Mouse (Mus musculus) brain, embryonic 18.5 days (tissue): ENCODE measurements around the gene Stag2.

ENCODE experiments used
- DNase-seq: peaks from one replicate; pipeline ENCODE4 v3.0.0-alpha.2; 2012; ENCODE audit warnings: low read depth, low spot score

Stag2 gene

GRCm38 (mm10) chrX:42148788-42149556, at the start of gene Stag2:
TSS of gene Stag2 (plus strand) at chrX:42149317.
- DNase-seq, result peak; percentile 69

GRCm38 (mm10) chrX:42107137-42107536, 42.0 kb upstream of the Stag2 start:
- no peak for DNase-seq

GRCm38 (mm10) chrX:42110585-42110984, 38.5 kb upstream of the Stag2 start:
- DNase-seq, result no peak

- DNase-seq, result no peak
Measured at GRCm38 (mm10) chrX:42119442-42120048, 29.6 kb upstream of the Stag2 start.

- DNase-seq, result no peak
Measured at GRCm38 (mm10) chrX:42124963-42125697, 24.0 kb upstream of the Stag2 start.

GRCm38 (mm10) chrX:42139882-42140281, 9.2 kb upstream of the Stag2 start:
- no peak for DNase-seq

GRCm38 (mm10) chrX:42142620-42143019, 6.5 kb upstream of the Stag2 start:
- DNase-seq, result no peak

GRCm38 (mm10) chrX:42143991-42144390, 5.1 kb upstream of the Stag2 start:
- no peak for DNase-seq

DNA sequence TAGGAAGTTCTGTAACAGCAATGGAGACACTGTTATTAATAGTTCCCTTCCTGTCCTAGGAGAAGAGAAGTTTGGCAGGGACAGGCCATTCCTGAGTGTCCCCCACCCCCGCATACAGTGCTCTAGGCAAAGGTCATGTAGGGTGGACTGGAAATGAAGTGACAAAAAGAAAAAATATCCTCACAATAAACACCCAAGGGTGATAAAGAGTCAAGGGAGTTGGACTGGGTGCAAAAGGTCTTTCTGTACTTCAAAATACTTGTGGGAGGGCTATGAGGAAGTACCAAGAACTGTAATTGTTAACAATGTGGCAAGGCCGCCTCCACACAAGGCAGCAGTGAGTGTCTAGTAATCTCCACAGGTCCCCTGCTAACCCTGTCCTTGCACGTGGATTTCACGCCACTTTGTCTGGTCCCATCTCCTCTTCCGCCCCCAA, 1.1 kb upstream of the Stag2 start:
- no peak for DNase-seq

DNA sequence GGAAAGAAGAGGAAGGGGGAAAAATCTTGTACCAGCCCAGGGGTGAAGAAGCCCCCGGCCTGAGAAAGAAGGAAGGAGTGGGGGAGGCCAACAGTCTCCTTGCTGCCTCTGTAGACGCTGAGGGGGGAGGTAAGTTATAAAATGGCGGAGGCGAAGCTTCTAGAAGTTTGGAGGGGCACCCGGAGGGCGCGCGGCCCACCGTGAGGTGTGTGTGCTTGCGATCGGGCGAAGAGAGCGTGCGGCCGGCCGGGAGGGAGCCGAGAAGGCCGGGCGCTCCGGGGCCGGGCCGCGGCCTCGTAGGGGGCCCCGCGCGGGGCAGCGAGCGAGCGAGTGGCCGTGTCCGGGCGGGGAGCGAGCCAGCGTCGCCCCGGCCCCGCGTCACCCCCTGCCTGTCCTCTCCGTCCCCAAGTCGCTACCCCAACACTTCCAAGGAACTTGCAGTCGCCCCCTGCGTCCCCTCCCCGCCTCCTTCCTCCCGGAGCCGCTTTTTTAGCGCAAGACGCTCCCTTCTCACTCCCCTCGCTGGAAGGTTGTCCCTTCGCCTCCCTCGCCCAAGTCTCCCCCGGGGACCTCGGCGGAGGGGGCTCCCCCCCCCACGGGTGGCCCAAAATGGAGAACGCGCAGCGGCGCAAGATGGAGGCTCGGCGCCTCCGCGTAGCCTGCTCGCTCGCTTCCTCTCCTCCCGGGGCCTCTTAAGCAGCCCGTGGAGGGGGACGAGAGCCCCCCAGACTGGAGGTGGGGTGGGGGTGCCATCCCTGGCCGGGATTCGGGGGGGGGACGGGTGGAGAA, 634 bp downstream of the Stag2 start:
- DNase-seq, result no peak

GRCm38 (mm10) chrX:42150346-42151023, 1.4 kb downstream of the Stag2 start:
- DNase-seq, result peak; percentile 73

GRCm38 (mm10) chrX:42151024-42151754, 2.1 kb downstream of the Stag2 start:
- no peak for DNase-seq

DNA sequence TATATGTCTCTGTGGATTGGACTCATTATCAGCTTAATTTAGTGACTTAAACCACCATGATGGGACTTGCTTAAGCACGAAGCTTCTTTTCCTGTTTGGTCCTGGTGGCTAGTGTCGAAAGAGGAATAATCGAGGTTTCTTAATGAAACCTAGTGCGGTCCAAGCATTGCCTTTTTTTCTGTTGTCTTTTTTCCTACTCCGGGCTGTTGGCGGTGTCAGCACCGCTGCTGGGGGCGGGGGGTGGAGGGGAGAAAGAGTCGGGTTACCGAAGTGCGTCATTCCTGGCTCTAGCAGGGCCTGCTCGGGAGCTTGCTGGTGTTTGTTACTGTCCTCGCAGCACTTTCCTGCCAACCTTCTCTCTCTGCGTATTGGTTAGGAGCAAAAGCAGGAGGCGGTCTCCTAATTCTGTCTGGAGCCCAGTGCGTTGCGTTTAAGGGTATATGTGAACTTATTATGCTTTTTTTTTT, 2.8 kb downstream of the Stag2 start:
- DNase-seq, result peak; percentile 51

- no peak for DNase-seq
Measured at GRCm38 (mm10) chrX:42153056-42153455, 3.9 kb downstream of the Stag2 start.

GRCm38 (mm10) chrX:42165455-42165854, 16.3 kb downstream of the Stag2 start:
- DNase-seq, result no peak

GRCm38 (mm10) chrX:42170811-42171210, 21.7 kb downstream of the Stag2 start:
- DNase-seq, result no peak

GRCm38 (mm10) chrX:42187590-42187989, 38.5 kb downstream of the Stag2 start:
- DNase-seq, result no peak

- no peak for DNase-seq
Measured at GRCm38 (mm10) chrX:42188825-42189426, 39.8 kb downstream of the Stag2 start.

GRCm38 (mm10) chrX:42194608-42195007, 45.5 kb downstream of the Stag2 start:
- DNase-seq, result no peak

DNA sequence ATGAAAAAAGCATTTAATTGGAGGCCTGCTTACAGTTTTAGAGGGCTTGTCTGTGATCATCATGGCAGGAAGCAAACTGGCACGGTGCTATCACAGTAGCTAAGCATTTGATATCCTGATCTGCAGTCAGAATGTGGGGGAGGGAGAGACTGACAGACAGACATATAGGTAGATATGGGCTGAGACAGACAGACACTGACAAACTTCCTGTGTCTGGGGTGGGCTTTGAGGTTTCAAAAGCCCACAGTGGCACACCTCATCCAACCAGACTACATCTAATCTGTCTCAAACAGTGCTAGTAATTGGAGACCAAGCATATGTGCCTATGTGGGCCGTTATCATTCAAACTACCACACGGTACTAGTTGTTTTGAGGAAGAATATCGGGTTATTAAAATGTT, 53.4 kb downstream of the Stag2 start:
- DNase-seq, result no peak
